Mouse (Mus musculus) bone marrow, adult 2 months (tissue): ENCODE measurements at regions not wholly inside any gene's neighbourhood (a gene's known extent, or its start where the extent isn't known, plus 50 kb on each side); places are given as distances from the start of the nearest gene placed in this dataset.

ENCODE experiments used
- CTCF ChIP-seq: fragments of 200-500 bp; IDR thresholded peaks from 2 replicates; pipeline ENCODE4 v1.5.1; 2011; ENCODE audit warnings: low read length, control low read depth; ENCODE audit not compliant: control insufficient read depth, insufficient read depth
- POLR2A ChIP-seq: fragments of 200-500 bp; IDR thresholded peaks from 2 replicates; pipeline ENCODE4 v1.6.1; 2011; ENCODE audit warnings: low read depth, mild to moderate bottlenecking, control low read depth, low read length, borderline replicate concordance; ENCODE audit not compliant: control insufficient read depth

GRCm38 (mm10) chr12:29257735-29258547, 270.2 kb upstream of the Myt1l start:
- no peak for TF ChIP-seq CTCF
- TF ChIP-seq POLR2A, result no peak
